Mouse (Mus musculus) hindbrain, embryonic 16.5 days (tissue): ENCODE measurements around the gene Csnk1g1. TPM values are rescaled to one million over a fixed set of nuclear protein-coding genes. Genes with fewer than 3 reads are reported as not detected.

Experiments used
- ATAC-seq: fragments of 200-750 bp; cut with Nextera tagmentation; 2 replicates; pipeline ENCODE4 v1.8.0; 2017; ENCODE audit warnings: moderate TSS enrichment, moderate library complexity
- H3K27ac ChIP-seq: fragments of 300-500 bp; sonication (generic); 2 replicates; pipeline ENCODE4 v1.5.1; 2014; ENCODE audit warnings: low read depth, mild to moderate bottlenecking, control low read depth, low read length, moderate library complexity
- H3K27me3 ChIP-seq: fragments of 300-500 bp; sonication (generic); replicated peaks from 2 replicates; pipeline ENCODE4 v1.6.1; 2014; ENCODE audit warnings: low read length; ENCODE audit not compliant: control insufficient read depth, insufficient read depth
- H3K36me3 ChIP-seq: fragments of 300-500 bp; sonication (generic); 2 replicates; pipeline ENCODE4 v1.6.1; 2014; ENCODE audit warnings: mild to moderate bottlenecking, low read length, moderate library complexity, mixed read lengths; ENCODE audit not compliant: control insufficient read depth, insufficient read depth
- H3K4me1 ChIP-seq: fragments of 300-500 bp; sonication (generic); 2 replicates; pipeline ENCODE4 v1.6.1; 2014; ENCODE audit warnings: low read depth, low read length; ENCODE audit not compliant: control insufficient read depth, insufficient read depth
- H3K4me2 ChIP-seq: fragments of 300-500 bp; sonication (generic); 2 replicates; pipeline ENCODE4 v1.6.1; 2014; ENCODE audit warnings: mild to moderate bottlenecking, low read length, control low read depth, moderate library complexity
- H3K4me3 ChIP-seq: fragments of 300-500 bp; sonication (generic); 2 replicates; pipeline ENCODE4 v1.5.1; 2014; ENCODE audit warnings: mild to moderate bottlenecking, low read length, control low read depth, moderate library complexity
- H3K9ac ChIP-seq: fragments of 300-500 bp; sonication (generic); 2 replicates; pipeline ENCODE4 v1.6.1; 2014; ENCODE audit warnings: low read depth, mild to moderate bottlenecking, control low read depth, low read length, moderate library complexity
- H3K9me3 ChIP-seq: fragments of 300-500 bp; sonication (generic); 2 replicates; pipeline ENCODE4 v1.6.1; 2014; ENCODE audit warnings: mild to moderate bottlenecking, low read length, moderate library complexity; ENCODE audit not compliant: control insufficient read depth
- WGBS: fragments of 180-500 bp; shearing (Covaris S2); extraction: QIAGEN DNeasy Blood & Tissue Kit; methylation state at CpG from one replicate; pipeline ENCODE4 v1.1.7; 2014; 5-methylcytosine and 5-hydroxymethylcytosine counted together
- polyA plus RNA-seq: library from polyadenylated mRNA; unstranded; fragments of >200 nt; fragmentation: Nextera tagmentation; extraction: Ambion mirVana; gene quantifications from 2 replicates; pipeline ENCODE4 v1.2.1, GENCODE M21; 2015

Csnk1g1 gene
- polyA plus RNA-seq, 1 experiment from 2014 or later, result 20.7 TPM

GRCm38 (mm10) chr9:66059583-66060307, 151.0 kb downstream of the Csnk1g1 start, which contains the start of gene Ppib:
TSS of gene Ppib (plus strand) at chr9:66060222.
- WGBS, result 1% methylated on average over 51 of the region's 51 CpGs

GRCm38 (mm10) chr9:66060308-66060647, 151.6 kb downstream of the Csnk1g1 start:
- Histone ChIP-seq H3K9me3 (no peaks in the 10 kb centered on the region), H3K27ac (peak overlapping the region; percentile 89), H3K4me3 (peak overlapping the region; percentile 75), H3K27me3 (no peaks in the 10 kb centered on the region), H3K9ac (peak overlapping the region; percentile 89), H3K4me2 (peak overlapping the region; percentile 83), H3K36me3 (peaks cover 25% of the 10 kb centered on the region), H3K4me1 (peaks cover 14% of the 10 kb centered on the region)
- ATAC-seq, result peak; percentile 76
- WGBS, result 0% methylated on average over 20 of the region's 20 CpGs

More at GRCm38 (mm10) chr9:66059583-66060307, 151.0 kb downstream of the Csnk1g1 start, which contains the start of gene Ppib:
- Histone ChIP-seq H3K9me3 (no peaks in the 10 kb centered on the region), H3K27me3 (no peaks in the 10 kb centered on the region), H3K4me3 (peak within 1 kb of the TSS; percentile 75), H3K4me2 (peak within 1 kb of the TSS; percentile 83), H3K27ac (peak within 1 kb of the TSS; percentile 89), H3K36me3 (peaks cover 22% of the 10 kb centered on the region), H3K4me1 (peaks cover 14% of the 10 kb centered on the region), H3K9ac (peak within 1 kb of the TSS; percentile 89)
- peak; percentile 98 for ATAC-seq

- H3K4me2 ChIP-seq, result peak overlapping the region; percentile 83
- H3K9me3 ChIP-seq, result no peaks in the 10 kb centered on the region
- peak overlapping the region; percentile 89 for H3K9ac ChIP-seq
- peaks cover 31% of the 10 kb centered on the region for H3K36me3 ChIP-seq
- H3K27me3 ChIP-seq, result no peaks in the 10 kb centered on the region
- peaks cover 14% of the 10 kb centered on the region for H3K4me1 ChIP-seq
- WGBS, result 25% methylated on average over 4 of the region's 4 CpGs
- H3K27ac ChIP-seq, result peak overlapping the region; percentile 16; the same call in 1 of the 2 replicates
- no peak for ATAC-seq
- H3K4me3 ChIP-seq, result peak overlapping the region; percentile 75
Observed at GRCm38 (mm10) chr9:66060986-66061385, 152.3 kb downstream of the Csnk1g1 start.

GRCm38 (mm10) chr9:66061656-66062055, 152.9 kb downstream of the Csnk1g1 start:
- H3K27me3 ChIP-seq, result no peaks in the 10 kb centered on the region
- peak overlapping the region; percentile 89; the same call in 1 of the 2 replicates for H3K9ac ChIP-seq
- H3K27ac ChIP-seq, result no peak overlapping the region
- peak overlapping the region; percentile 83 for H3K4me2 ChIP-seq
- WGBS, result 76% methylated on average over 3 of the region's 3 CpGs
- no peaks in the 10 kb centered on the region for H3K9me3 ChIP-seq
- no peak for ATAC-seq
- no peak overlapping the region; the same call in 1 of the 2 replicates for H3K4me3 ChIP-seq
- peaks cover 37% of the 10 kb centered on the region for H3K36me3 ChIP-seq
- H3K4me1 ChIP-seq, result peaks cover 14% of the 10 kb centered on the region

- 98% methylated on average over 3 of the region's 3 CpGs for WGBS
Observed at GRCm38 (mm10) chr9:66063446-66063845, 154.7 kb downstream of the Csnk1g1 start.

DNA sequence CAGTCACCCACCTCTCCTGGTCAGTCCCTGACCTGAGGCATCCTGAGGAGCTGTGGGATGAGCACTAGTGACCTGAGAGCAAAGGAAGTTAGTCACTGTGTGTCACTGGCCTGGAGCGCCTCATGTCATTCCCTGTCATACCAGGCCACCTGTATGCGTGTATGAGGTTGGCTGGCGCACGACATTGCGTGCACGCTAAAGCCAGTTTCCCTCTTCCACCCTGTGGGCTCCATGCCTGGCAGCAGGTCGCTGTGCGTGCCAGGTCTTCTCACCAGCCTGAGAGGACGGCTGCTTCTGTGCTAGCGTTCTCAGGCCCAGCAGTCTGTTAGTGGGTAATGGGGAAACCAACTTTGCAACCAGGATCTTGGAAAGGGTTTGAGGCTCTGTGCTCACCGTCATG, 155.6 kb downstream of the Csnk1g1 start:
- no peak overlapping the region for H3K4me2 ChIP-seq
- H3K4me1 ChIP-seq, result peaks cover 21% of the 10 kb centered on the region
- no peak overlapping the region for H3K27ac ChIP-seq
- no peak overlapping the region for H3K9ac ChIP-seq
- no peak for ATAC-seq
- H3K27me3 ChIP-seq, result 0 out of 2 replicates have a peak, but pooled peaks cover 8% of the 10 kb centered on the region
- no peaks in the 10 kb centered on the region for H3K9me3 ChIP-seq
- 95% methylated on average over 11 of the region's 11 CpGs for WGBS
- H3K4me3 ChIP-seq, result no peak overlapping the region
- peaks cover 43% of the 10 kb centered on the region for H3K36me3 ChIP-seq

More at GRCm38 (mm10) chr9:66063446-66063845, 154.7 kb downstream of the Csnk1g1 start:
- H3K4me3 ChIP-seq, result no peak overlapping the region
- no peak overlapping the region for H3K27ac ChIP-seq
- H3K4me2 ChIP-seq, result no peak overlapping the region
- peaks cover 14% of the 10 kb centered on the region for H3K4me1 ChIP-seq
- H3K27me3 ChIP-seq, result 0 out of 2 replicates have a peak, but pooled peaks cover 8% of the 10 kb centered on the region
- no peak overlapping the region for H3K9ac ChIP-seq
- H3K36me3 ChIP-seq, result peaks cover 43% of the 10 kb centered on the region
- no peak for ATAC-seq
- H3K9me3 ChIP-seq, result no peaks in the 10 kb centered on the region

GRCm38 (mm10) chr9:66066791-66067190, 158.1 kb downstream of the Csnk1g1 start:
- no peak overlapping the region for H3K4me2 ChIP-seq

GRCm38 (mm10) chr9:66067542-66067941, 158.8 kb downstream of the Csnk1g1 start:
- H3K9ac ChIP-seq, result no peak overlapping the region
- H3K36me3 ChIP-seq, result peaks cover 41% of the 10 kb centered on the region
- peaks cover 10% of the 10 kb centered on the region for H3K4me1 ChIP-seq
- H3K4me2 ChIP-seq, result no peak overlapping the region
- no peak overlapping the region for H3K27ac ChIP-seq
- H3K4me3 ChIP-seq, result no peak overlapping the region
- 30% methylated on average over 5 of the region's 5 CpGs for WGBS
- no peak for ATAC-seq
- H3K27me3 ChIP-seq, result 0 out of 2 replicates have a peak, but pooled peaks cover 8% of the 10 kb centered on the region
- no peaks in the 10 kb centered on the region for H3K9me3 ChIP-seq

More at GRCm38 (mm10) chr9:66066791-66067190, 158.1 kb downstream of the Csnk1g1 start:
- Histone ChIP-seq H3K9me3 (no peaks in the 10 kb centered on the region), H3K4me3 (no peak overlapping the region), H3K27ac (no peak overlapping the region), H3K27me3 (0 out of 2 replicates have a peak, but pooled peaks cover 8% of the 10 kb centered on the region), H3K9ac (no peak overlapping the region), H3K36me3 (peaks cover 43% of the 10 kb centered on the region), H3K4me1 (peaks cover 10% of the 10 kb centered on the region)
- ATAC-seq, result no peak
- WGBS, result 90% methylated on average over 3 of the region's 3 CpGs

GRCm38 (mm10) chr9:66068056-66068455, 159.3 kb downstream of the Csnk1g1 start:
- no peak overlapping the region for H3K4me2 ChIP-seq
- H3K9me3 ChIP-seq, result no peaks in the 10 kb centered on the region
- 69% methylated on average over 4 of the region's 4 CpGs for WGBS
- peaks cover 10% of the 10 kb centered on the region for H3K4me1 ChIP-seq
- peaks cover 36% of the 10 kb centered on the region for H3K36me3 ChIP-seq
- ATAC-seq, result no peak
- H3K27me3 ChIP-seq, result 0 out of 2 replicates have a peak, but pooled peaks cover 8% of the 10 kb centered on the region
- H3K4me3 ChIP-seq, result no peak overlapping the region
- H3K9ac ChIP-seq, result no peak overlapping the region
- H3K27ac ChIP-seq, result no peak overlapping the region
